Mouse (Mus musculus): ENCODE measurements at regions not wholly inside any gene's neighbourhood (a gene's known extent, or its start where the extent isn't known, plus 50 kb on each side); places are given as distances from the start of the nearest gene placed in this dataset.
A peak's percentile ranks its signal among the peaks of the same experiment; 100 is the strongest.
"Not testable (repeated sequence)": the region's sequence is repeated elsewhere in the genome, so short reads cannot be mapped to it uniquely, and the experiment has no call there.

GRCm38 (mm10) chr6:102005627-102006026, 567.3 kb downstream of the Cntn3 start:
- H3K4me3 ChIP-seq: no peak overlapping the region
- no peak overlapping the region for H3K9ac ChIP-seq
- H3K27ac ChIP-seq: no peak overlapping the region
- H3K4me1 ChIP-seq: no peaks in the 10 kb centered on the region
- H3K4me2 ChIP-seq: no peak overlapping the region
- no peak for ATAC-seq (replicated peaks)
- no peaks in the 10 kb centered on the region for H3K9me3 ChIP-seq
- no peaks in the 10 kb centered on the region for H3K27me3 ChIP-seq (replicated peaks)
- 38% methylated on average over 3 of the region's 3 CpGs for WGBS
- no peaks in the 10 kb centered on the region for H3K36me3 ChIP-seq (replicated peaks)

GRCm38 (mm10) chr6:101998181-101998580, 574.7 kb downstream of the Cntn3 start:
- no peaks in the 10 kb centered on the region for H3K27me3 ChIP-seq (replicated peaks)
- H3K36me3 ChIP-seq (replicated peaks): no peaks in the 10 kb centered on the region
- H3K4me1 ChIP-seq: peaks cover 7% of the 10 kb centered on the region
- H3K27ac ChIP-seq: no peak overlapping the region
- no peak overlapping the region for H3K4me2 ChIP-seq
- ATAC-seq (replicated peaks): peak; percentile 78
- H3K9me3 ChIP-seq: no peaks in the 10 kb centered on the region
- WGBS: 17% methylated on average over 2 of the region's 2 CpGs
- H3K9ac ChIP-seq: no peak overlapping the region
- no peak overlapping the region for H3K4me3 ChIP-seq

GRCm38 (mm10) chr6:101997629-101998028, 575.3 kb downstream of the Cntn3 start:
- Histone ChIP-seq H3K4me1 (peaks cover 7% of the 10 kb centered on the region), H3K4me2 (no peak overlapping the region), H3K27ac (no peak overlapping the region), H3K4me3 (no peak overlapping the region), H3K9ac (no peak overlapping the region), H3K27me3 (replicated peaks) (no peaks in the 10 kb centered on the region), H3K9me3 (no peaks in the 10 kb centered on the region), H3K36me3 (replicated peaks) (no peaks in the 10 kb centered on the region)
- peak; percentile 81 for ATAC-seq (replicated peaks)
- WGBS: 38% methylated on average over 5 of the region's 5 CpGs

- ATAC-seq (replicated peaks): no peak
- Histone ChIP-seq H3K4me2 (no peak overlapping the region), H3K27ac (no peak overlapping the region), H3K9me3 (no peaks in the 10 kb centered on the region), H3K36me3 (replicated peaks) (no peaks in the 10 kb centered on the region), H3K4me3 (no peak overlapping the region), H3K27me3 (replicated peaks) (no peaks in the 10 kb centered on the region), H3K9ac (no peak overlapping the region), H3K4me1 (0 out of 2 replicates have a peak, but pooled peaks cover 3% of the 10 kb centered on the region)
- 98% methylated on average over 2 of the region's 2 CpGs for WGBS
Observed at GRCm38 (mm10) chr6:101992815-101993214, 580.1 kb downstream of the Cntn3 start.

- ATAC-seq (replicated peaks): no peak
- no peaks in the 10 kb centered on the region for H3K9me3 ChIP-seq
- H3K4me1 ChIP-seq: no peaks in the 10 kb centered on the region
- 80% methylated on average over 1 of the region's 1 CpGs for WGBS
- H3K27me3 ChIP-seq (replicated peaks): no peaks in the 10 kb centered on the region
- H3K4me3 ChIP-seq: no peak overlapping the region
- H3K9ac ChIP-seq: no peak overlapping the region
- H3K36me3 ChIP-seq (replicated peaks): no peaks in the 10 kb centered on the region
- no peak overlapping the region for H3K27ac ChIP-seq
- no peak overlapping the region for H3K4me2 ChIP-seq
Observed at GRCm38 (mm10) chr6:101981656-101982055, 591.2 kb downstream of the Cntn3 start.

- no peaks in the 10 kb centered on the region for H3K36me3 ChIP-seq (replicated peaks)
- 55% methylated on average over 2 of the region's 2 CpGs for WGBS
- H3K27ac ChIP-seq: no peak overlapping the region
- no peaks in the 10 kb centered on the region for H3K4me1 ChIP-seq
- H3K9me3 ChIP-seq: no peaks in the 10 kb centered on the region
- no peak for ATAC-seq (replicated peaks)
- H3K4me2 ChIP-seq: no peak overlapping the region
- H3K9ac ChIP-seq: no peak overlapping the region
- no peaks in the 10 kb centered on the region for H3K27me3 ChIP-seq (replicated peaks)
- no peak overlapping the region for H3K4me3 ChIP-seq
Observed at GRCm38 (mm10) chr6:101979213-101979612, 593.7 kb downstream of the Cntn3 start.

GRCm38 (mm10) chr6:101964941-101965340, 587.2 kb upstream of the Pdzrn3 start:
- H3K9ac ChIP-seq: no peak overlapping the region
- H3K9me3 ChIP-seq: no peaks in the 10 kb centered on the region
- no peaks in the 10 kb centered on the region for H3K4me1 ChIP-seq
- no peaks in the 10 kb centered on the region for H3K36me3 ChIP-seq (replicated peaks)
- H3K4me2 ChIP-seq: no peak overlapping the region
- WGBS: 86% methylated on average over 2 of the region's 2 CpGs
- no peak for ATAC-seq (replicated peaks)
- no peak overlapping the region for H3K27ac ChIP-seq
- H3K27me3 ChIP-seq (replicated peaks): no peaks in the 10 kb centered on the region
- H3K4me3 ChIP-seq: no peak overlapping the region

- H3K27ac ChIP-seq: not testable (repeated sequence)
Observed at GRCm38 (mm10) chr6:101961476-101961875, 583.8 kb upstream of the Pdzrn3 start.

GRCm38 (mm10) chr6:101949681-101950080, 572.0 kb upstream of the Pdzrn3 start:
- ATAC-seq (replicated peaks): no peak

More at GRCm38 (mm10) chr6:101961476-101961875, 583.8 kb upstream of the Pdzrn3 start:
- H3K36me3 ChIP-seq (replicated peaks); H3K4me2 ChIP-seq; H3K4me1 ChIP-seq; ATAC-seq (replicated peaks); H3K9ac ChIP-seq; H3K9me3 ChIP-seq; H3K4me3 ChIP-seq; H3K27me3 ChIP-seq (replicated peaks): not testable (repeated sequence)
- WGBS: 93% methylated on average over 3 of the region's 3 CpGs

GRCm38 (mm10) chr6:101948950-101949349, 571.3 kb upstream of the Pdzrn3 start:
- Histone ChIP-seq H3K9me3 (no peaks in the 10 kb centered on the region), H3K36me3 (replicated peaks) (no peaks in the 10 kb centered on the region), H3K4me2 (no peak overlapping the region), H3K27me3 (replicated peaks) (no peaks in the 10 kb centered on the region), H3K4me1 (no peaks in the 10 kb centered on the region), H3K9ac (no peak overlapping the region), H3K4me3 (no peak overlapping the region), H3K27ac (no peak overlapping the region)
- no peak for ATAC-seq (replicated peaks)
- WGBS: 88% methylated on average over 2 of the region's 2 CpGs

More at GRCm38 (mm10) chr6:101949681-101950080, 572.0 kb upstream of the Pdzrn3 start:
- H3K36me3 ChIP-seq (replicated peaks): no peaks in the 10 kb centered on the region
- H3K27me3 ChIP-seq (replicated peaks): no peaks in the 10 kb centered on the region
- no peak overlapping the region for H3K4me3 ChIP-seq
- H3K27ac ChIP-seq: no peak overlapping the region
- WGBS: 81% methylated on average over 3 of the region's 3 CpGs
- no peak overlapping the region for H3K4me2 ChIP-seq
- no peak overlapping the region for H3K9ac ChIP-seq
- no peaks in the 10 kb centered on the region for H3K4me1 ChIP-seq
- H3K9me3 ChIP-seq: no peaks in the 10 kb centered on the region

- Histone ChIP-seq H3K27me3 (replicated peaks) (no peaks in the 10 kb centered on the region), H3K9me3 (no peaks in the 10 kb centered on the region), H3K4me3 (no peak overlapping the region), H3K9ac (no peak overlapping the region), H3K27ac (no peak overlapping the region), H3K4me1 (peaks cover 9% of the 10 kb centered on the region), H3K36me3 (replicated peaks) (no peaks in the 10 kb centered on the region), H3K4me2 (no peak overlapping the region)
- ATAC-seq (replicated peaks): no peak
- WGBS: 51% methylated on average over 3 of the region's 3 CpGs
Observed at GRCm38 (mm10) chr6:101940266-101940866, 562.7 kb upstream of the Pdzrn3 start.

GRCm38 (mm10) chr6:101938393-101938985, 560.8 kb upstream of the Pdzrn3 start:
- no peaks in the 10 kb centered on the region for H3K9me3 ChIP-seq
- H3K4me3 ChIP-seq: no peak overlapping the region
- H3K4me2 ChIP-seq: no peak overlapping the region
- no peaks in the 10 kb centered on the region for H3K27me3 ChIP-seq (replicated peaks)
- peaks cover 9% of the 10 kb centered on the region for H3K4me1 ChIP-seq
- 0 out of 2 replicates have a peak overlapping the region, but pooled peaks have one; percentile 34 for H3K27ac ChIP-seq
- WGBS: 58% methylated on average over 4 of the region's 4 CpGs
- H3K36me3 ChIP-seq (replicated peaks): no peaks in the 10 kb centered on the region
- peak; percentile 57; the same call in 1 of the 2 replicates for ATAC-seq (replicated peaks)
- H3K9ac ChIP-seq: no peak overlapping the region
